Mouse (Mus musculus) monocyte, adult 5-6 weeks (primary cell): Measurements from ENCODE around the gene Pccb. TPM values are rescaled to one million over a fixed set of nuclear protein-coding genes. Genes with fewer than 3 reads are reported as not detected.

Experiments
- ATAC-seq: fragments of 153-309, 156-312 bp; replicated peaks from 2 replicates; pipeline ENCODE4 v1.8.0; 2017; ENCODE audit warnings: mild to moderate bottlenecking; ENCODE audit not compliant: low TSS enrichment, insufficient number of reproducible peaks, severe bottlenecking, poor library complexity, low FRiP score
- total RNA-seq: library from RNA; stranded (forward); fragments of 200-1000, 200-491, 200-594 nt; gene quantifications from 3 replicates; pipeline ENCODE4 v1.2.3, GENCODE M21; 2017

Pccb gene
- total RNA-seq, 1 experiment from 2014 or later: 3.8 TPM

- ATAC-seq: no peak
Observed at GRCm38 (mm10) chr9:100993937-100994336, 40.8 kb downstream of the Pccb start.

GRCm38 (mm10) chr9:100992191-100992590 lies 42.5 kb downstream of the Pccb start:
- ATAC-seq: no peak

DNA sequence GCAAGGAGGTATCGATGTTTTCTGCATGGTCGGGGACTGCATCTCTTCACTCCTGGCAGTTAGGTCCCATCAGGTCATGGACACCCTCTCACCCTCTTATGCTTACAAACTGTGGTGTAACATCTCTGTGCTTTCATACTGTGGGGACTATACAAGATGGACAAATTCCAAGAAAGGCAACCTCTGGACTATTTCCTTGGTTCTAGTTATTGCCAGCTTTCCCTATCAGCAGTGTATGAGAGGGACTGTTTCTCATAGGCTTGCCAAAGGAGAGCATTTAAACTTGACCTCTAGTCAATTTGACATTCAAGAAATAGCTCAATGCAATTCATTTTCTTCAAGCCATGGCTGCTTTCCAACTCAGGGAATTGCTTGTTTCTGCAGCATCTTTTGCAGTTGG lies 43.4 kb downstream of the Pccb start:
- no peak for ATAC-seq

- no peak for ATAC-seq
Observed at GRCm38 (mm10) chr9:100990609-100991008, 44.1 kb downstream of the Pccb start.

DNA sequence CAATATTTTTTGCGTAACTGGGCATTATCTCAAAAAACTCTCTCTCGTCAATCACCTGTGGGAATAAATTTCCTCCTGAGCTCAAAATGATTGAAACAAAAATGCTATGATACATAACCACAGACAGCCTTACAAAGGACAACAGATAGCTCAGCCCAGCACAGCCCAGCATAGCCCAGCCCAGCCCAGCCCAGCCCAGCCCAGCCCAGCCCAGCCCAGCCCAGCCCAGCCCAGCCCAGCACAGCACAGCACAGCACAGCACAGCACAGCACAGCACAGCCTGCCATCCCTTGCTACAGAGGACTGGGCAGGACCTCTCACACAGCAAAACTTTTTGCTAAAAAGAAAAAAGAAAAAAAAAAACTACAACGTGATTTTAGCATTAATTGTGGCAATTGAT lies 46.8 kb downstream of the Pccb start:
- ATAC-seq: no peak

DNA sequence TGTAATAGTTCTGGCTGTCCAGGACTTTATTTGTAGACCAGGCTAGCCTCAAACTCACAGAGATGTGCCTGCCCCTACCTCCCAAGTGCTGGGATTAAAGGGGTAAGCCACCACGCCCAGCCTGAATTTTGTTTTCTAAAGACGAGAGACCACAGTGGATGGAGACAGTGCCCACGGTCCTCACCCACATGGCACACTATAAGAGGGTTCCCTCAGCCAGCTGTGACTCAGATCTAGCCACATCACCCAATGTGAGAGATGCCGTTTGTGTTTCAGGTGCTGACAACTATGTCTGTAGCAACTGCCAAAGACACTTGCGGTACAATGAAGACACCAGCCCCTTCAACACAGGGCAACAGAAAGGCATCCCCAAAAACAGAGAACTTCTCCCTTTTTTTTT lies 47.7 kb downstream of the Pccb start:
- no peak for ATAC-seq

DNA sequence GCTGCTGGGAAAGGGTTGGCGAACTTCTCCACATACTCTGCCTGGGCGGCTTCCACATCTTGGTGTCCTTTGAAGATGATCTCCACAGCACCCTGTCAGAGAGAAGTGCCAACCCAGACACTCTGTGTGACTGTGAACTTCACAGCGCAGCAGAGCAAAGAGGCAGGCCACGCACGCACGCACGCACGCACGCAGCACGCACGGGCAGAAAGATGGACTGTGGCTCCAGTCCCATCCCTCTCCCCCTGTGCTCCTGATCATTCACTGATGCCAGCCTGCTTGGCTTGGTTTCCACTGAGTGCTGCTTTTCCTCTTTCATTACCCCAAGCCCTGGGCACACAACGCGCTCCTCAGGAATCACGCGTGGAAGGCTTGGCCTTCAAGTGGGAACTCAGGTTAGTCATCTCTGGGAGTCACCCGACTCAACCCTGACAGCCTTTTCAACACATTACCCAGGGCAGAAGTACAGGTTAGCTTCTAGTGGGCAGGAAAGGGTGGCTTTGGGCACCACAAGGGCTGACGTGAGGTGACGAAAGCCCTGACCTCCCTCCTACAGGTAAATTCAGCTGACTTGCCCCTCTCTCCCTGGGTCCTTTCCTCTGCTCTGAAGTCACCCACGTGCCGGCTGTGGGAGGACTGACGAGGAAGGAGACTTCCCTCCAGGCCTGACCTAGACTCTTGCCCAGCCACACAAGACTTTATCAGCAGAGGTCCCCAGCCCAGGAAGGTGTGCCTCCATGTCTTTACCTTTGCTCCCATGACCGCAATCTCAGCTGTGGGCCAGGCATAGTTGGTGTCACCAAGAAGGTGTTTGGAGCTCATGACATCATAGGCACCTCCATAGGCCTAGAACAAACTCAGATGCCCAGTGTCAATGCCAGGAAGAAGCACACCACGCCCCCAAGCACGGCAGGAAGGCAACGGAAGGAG lies 50.1 kb downstream of the Pccb start:
- ATAC-seq: no peak

GRCm38 (mm10) chr9:100982786-100983185 lies 51.9 kb downstream of the Pccb start:
- ATAC-seq: no peak

DNA sequence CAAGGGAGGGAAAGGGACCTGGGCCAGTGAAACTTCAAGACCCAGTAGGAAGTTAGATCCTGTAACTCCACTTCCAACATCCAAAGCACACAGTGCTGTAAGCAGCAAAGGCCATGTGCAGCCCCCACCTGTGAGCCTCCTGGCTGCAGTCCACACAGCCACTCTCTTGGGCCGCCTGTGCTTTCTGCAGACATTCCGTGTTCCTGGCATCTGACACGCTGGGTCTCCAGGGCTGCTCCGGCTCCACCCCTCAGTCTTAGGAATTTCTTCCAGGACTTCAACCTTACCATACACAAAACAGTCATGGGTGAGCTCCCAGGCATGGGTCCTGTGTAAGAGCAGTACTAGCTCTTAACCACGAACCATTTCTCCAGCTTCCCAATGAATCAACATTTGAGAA lies 55.4 kb downstream of the Pccb start:
- ATAC-seq: no peak

- no peak for ATAC-seq
Observed at GRCm38 (mm10) chr9:100978666-100979065, 56.0 kb downstream of the Pccb start.

- no peak for ATAC-seq
Observed at GRCm38 (mm10) chr9:100969461-100969860, 65.2 kb downstream of the Pccb start.

GRCm38 (mm10) chr9:100964106-100964505 lies 70.6 kb downstream of the Pccb start:
- no peak for ATAC-seq

DNA sequence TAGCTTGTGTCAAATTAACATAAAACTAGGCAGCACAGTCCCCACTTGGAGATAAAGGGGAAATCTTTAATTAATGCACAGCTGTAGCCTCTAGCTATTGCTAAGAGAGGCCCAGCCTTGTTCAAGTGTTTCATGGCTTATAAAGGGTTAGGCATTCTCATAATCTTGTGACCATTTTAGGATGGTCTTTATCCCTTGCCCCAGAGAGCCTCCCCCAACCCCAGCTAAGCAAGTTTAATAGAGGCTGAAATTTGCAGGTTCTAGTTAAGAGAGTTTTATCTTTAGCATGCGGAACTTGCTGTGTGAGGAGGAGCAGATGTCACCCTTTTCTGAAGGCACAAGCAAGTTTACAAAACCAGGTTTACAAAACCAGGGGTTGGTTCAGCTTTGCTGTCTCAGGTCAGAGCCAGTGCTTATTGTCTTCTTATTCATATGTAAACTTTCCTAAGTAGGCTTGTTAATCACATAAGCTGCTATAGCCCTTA lies 71.2 kb downstream of the Pccb start:
- no peak for ATAC-seq

DNA sequence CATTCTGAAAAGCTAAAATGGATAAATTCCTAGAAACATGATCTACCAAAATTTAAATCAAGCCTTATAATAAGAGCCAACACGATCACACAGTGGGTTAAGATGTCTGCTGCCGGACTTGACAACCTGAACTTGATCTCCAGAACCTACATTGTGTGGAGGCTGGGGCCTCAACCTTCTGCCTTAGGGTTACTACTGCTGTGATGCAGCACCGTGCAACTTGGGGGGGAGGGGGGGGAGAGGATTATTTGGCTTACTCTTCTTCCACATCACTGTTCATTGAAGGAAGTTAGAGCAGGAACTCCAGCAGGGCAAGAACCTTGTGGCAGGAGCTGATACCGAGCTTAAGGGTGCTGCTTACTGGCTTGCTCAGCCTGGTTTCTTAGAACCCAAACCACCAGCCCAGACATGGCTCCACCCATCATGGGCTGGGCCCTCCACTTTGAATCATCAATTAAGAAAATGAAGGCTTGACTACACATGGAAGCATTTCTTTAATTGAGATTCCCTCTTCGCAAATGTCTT lies 71.7 kb downstream of the Pccb start:
- no peak for ATAC-seq

DNA sequence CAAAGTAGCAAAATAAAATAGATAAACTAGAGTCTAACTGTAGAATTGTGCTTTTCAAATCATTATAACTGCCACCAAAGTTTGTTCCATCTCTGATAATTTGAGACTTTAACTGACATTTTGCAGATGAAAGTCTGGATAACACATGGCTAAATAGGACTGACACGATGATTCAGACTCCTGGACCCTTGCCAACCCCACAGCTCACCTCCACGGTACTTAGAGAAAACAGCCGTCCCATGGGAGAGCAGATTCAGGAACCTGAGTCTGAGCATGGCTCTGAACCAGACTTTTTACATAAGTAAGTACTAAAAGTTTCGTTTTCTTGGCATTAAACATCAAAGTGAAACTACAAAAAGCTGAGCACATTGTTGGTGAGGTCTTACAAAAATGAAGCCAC lies 83.2 kb downstream of the Pccb start:
- ATAC-seq: no peak

DNA sequence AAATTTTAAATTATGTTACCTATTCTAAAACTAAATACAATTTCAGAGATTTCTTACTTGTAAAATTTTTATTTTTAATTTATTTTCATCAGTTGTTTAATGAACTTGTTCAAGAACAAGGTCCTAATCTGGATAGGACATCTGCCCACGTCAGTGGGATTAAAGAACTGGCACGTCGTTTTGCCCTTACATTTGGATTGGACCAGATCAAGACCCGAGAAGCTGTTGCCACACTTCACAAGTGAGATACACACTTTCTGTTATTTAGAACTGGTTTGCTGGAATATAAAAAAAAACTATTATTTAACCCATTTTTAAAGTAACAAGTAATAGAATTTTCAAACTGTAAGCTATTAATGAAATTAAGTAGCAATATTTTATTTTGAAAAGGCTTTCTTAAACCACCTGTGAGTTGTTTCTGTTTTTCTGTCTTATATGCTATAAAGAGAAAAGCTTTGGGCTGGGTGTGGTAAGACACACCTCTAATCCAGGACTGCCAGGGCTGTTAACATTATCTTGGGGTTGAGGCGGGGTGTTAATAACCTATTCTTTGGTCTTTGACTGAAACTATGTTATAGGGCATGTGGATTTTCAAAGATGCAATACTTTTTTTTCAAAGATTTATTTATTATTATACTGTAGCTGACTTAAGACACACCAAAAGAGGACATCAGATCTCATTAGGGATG lies 89.9 kb downstream of the Pccb start:
- no peak for ATAC-seq

DNA sequence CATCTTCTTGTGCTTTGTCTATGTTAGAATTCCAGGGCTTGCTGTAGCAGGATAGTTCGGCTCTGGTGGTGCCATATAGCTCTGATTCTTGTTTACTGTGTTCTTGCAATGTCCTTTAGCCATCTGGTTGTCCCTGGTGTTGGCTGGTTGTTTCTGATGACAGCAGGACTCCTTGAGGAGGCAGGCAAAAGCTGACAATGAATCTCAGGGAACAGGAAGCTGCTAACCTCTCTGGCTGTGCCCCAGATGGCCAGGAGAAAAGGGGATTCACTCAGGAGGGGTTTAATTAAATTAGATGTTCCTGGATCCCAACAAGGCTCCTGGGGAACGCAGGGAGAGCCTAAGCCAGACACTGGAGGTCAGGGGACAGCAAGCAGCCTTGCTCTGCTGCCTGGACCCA lies 92.7 kb downstream of the Pccb start:
- no peak for ATAC-seq
